Mouse (Mus musculus) limb, embryonic 14.5 days (tissue): ENCODE measurements around the gene Rab6b. TPM values are rescaled to one million over a fixed set of nuclear protein-coding genes. Genes with fewer than 3 reads are reported as not detected.

Experiments used
- ATAC-seq: fragments of 200-750 bp; cut with Nextera tagmentation; 2 replicates; pipeline ENCODE4 v1.8.0; 2017; ENCODE audit warnings: low read depth, moderate number of reproducible peaks, moderate TSS enrichment; ENCODE audit not compliant: low FRiP score
- DNase-seq: peaks from one replicate; pipeline ENCODE4 v3.0.0-alpha.2; 2015; ENCODE audit warnings: low spot score
- H3K27ac ChIP-seq: fragments of 300-500 bp; sonication (generic); replicated peaks from 2 replicates; pipeline ENCODE4 v1.5.1; 2014; ENCODE audit warnings: low read depth, mild to moderate bottlenecking, low read length, moderate library complexity, mixed read lengths
- H3K27me3 ChIP-seq: fragments of 300-500 bp; sonication (generic); 2 replicates; pipeline ENCODE4 v1.6.1; 2014; ENCODE audit warnings: low read length, mixed read lengths; ENCODE audit not compliant: control insufficient read depth, insufficient read depth
- H3K36me3 ChIP-seq: fragments of 300-500 bp; sonication (generic); 2 replicates; pipeline ENCODE4 v1.6.1; 2014; ENCODE audit warnings: mild to moderate bottlenecking, low read length, moderate library complexity, mixed read lengths; ENCODE audit not compliant: control insufficient read depth, insufficient read depth
- H3K4me1 ChIP-seq: fragments of 300-500 bp; sonication (generic); 2 replicates; pipeline ENCODE4 v1.6.1; 2014; ENCODE audit warnings: antibody characterized with exemption, low read length, mixed read lengths; ENCODE audit not compliant: control insufficient read depth, insufficient read depth
- H3K4me2 ChIP-seq: fragments of 300-500 bp; sonication (generic); replicated peaks from 2 replicates; pipeline ENCODE4 v1.6.1; 2014; ENCODE audit warnings: low read depth, mild to moderate bottlenecking, low read length, moderate library complexity; ENCODE audit not compliant: severe bottlenecking
- H3K4me3 ChIP-seq: fragments of 300-500 bp; sonication (generic); replicated peaks from 2 replicates; pipeline ENCODE4 v1.5.1; 2014; ENCODE audit warnings: low read length
- H3K9ac ChIP-seq: fragments of 300-500 bp; sonication (generic); 2 replicates; pipeline ENCODE4 v1.6.1; 2014; ENCODE audit warnings: mild to moderate bottlenecking, low read depth, low read length, moderate library complexity; ENCODE audit not compliant: severe bottlenecking
- H3K9me3 ChIP-seq: fragments of 300-500 bp; sonication (generic); 2 replicates; pipeline ENCODE4 v1.6.1; 2016; ENCODE audit warnings: low read length; ENCODE audit not compliant: control insufficient read depth
- POLR2A ChIP-seq: fragments of 200-500 bp; IDR thresholded peaks from 2 replicates; pipeline ENCODE4 v1.8.0; 2012; ENCODE audit warnings: inconsistent platforms, mild to moderate bottlenecking, moderate library complexity, borderline replicate concordance; ENCODE audit not compliant: insufficient read depth, insufficient read length; ENCODE audit errors: extremely low read depth
- WGBS: fragments of 180-500 bp; shearing (Covaris S2); extraction: QIAGEN DNeasy Blood & Tissue Kit; methylation state at CpG from one replicate; pipeline ENCODE4 v1.1.7; 2014; 5-methylcytosine and 5-hydroxymethylcytosine counted together
- polyA plus RNA-seq, 2 experiments: library from polyadenylated mRNA; depleted of rRNA in 1 of 2; stranded (reverse) in 1 of 2; unstranded in 1 of 2; fragments of >200 nt; fragmentation: Nextera tagmentation in 1 of 2; extraction: Ambion mirVana in 1 of 2; gene quantifications; 2 replicates each; pipeline versions ENCODE4 v1.2.1 to v1.2.3; 2012 to 2014

Gene Rab6b
- polyA plus RNA-seq, 2 experiments, result 4.2 to 8.1 TPM

DNA sequence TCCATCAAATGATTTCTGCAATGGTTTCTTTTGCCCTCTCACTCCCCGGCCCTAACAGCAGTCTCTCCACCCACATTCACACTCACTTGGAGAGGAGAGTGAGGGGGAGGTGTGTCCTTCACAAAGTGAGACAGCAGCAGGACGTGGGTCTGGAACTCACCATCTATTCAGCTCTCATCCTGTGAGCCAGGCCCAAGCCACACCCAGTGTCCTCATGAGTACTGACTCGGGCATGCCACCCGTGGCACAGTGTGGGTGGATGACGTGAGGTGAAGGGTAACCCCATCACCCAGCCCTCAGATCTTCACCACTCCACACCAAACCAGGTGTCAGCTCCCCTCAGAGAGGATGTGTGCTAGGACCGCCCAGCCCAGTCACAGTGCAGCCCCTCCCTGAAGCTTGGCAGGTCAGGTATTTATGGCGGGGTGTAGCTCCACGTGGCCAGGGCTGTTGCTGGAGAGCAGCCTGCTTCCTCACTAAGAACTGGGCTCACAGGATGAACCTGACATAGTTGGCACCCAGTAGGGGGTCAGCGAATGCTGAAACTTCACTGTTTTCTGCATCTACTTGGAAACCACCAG lies 23.0 kb downstream of the Rab6b start:
- H3K27me3 ChIP-seq, result no peaks in the 10 kb centered on the region
- ATAC-seq (no peak), DNase-seq (no peak)
- H3K4me2 ChIP-seq, result no peak overlapping the region
- H3K36me3 ChIP-seq, result no peaks in the 10 kb centered on the region
- no peak overlapping the region for H3K4me3 ChIP-seq
- H3K4me1 ChIP-seq, result peaks cover 3% of the 10 kb centered on the region; the same call in 1 of the 2 replicates
- WGBS, result 41% methylated on average over 9 of the region's 9 CpGs
- no peaks in the 10 kb centered on the region for H3K9me3 ChIP-seq
- no peak for TF ChIP-seq POLR2A
- no peak overlapping the region for H3K9ac ChIP-seq
- H3K27ac ChIP-seq, result no peak overlapping the region

DNA sequence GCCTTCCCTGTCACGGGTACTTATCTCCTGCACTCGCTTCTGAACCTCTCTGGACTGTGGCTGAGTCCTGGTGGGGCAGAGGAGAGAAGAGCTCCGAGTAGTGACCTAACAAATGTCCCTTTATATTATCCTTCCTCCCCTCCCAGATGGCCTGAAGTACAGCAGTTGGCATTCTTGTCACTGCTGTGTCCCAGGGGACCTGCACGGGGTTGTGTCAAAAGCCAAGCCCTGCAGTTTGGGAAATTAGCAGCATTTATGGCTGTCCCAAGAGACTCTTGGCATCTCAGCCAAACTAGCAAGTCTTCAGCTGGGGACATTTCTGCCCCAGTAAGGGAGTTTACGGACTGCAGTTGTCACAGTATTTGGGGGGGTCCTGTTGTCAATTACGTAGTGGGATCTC lies 27.9 kb downstream of the Rab6b start:
- Histone ChIP-seq H3K4me1 (no peaks in the 10 kb centered on the region), H3K27me3 (no peaks in the 10 kb centered on the region), H3K4me2 (no peak overlapping the region), H3K9me3 (no peaks in the 10 kb centered on the region), H3K36me3 (no peaks in the 10 kb centered on the region), H3K9ac (no peak overlapping the region), H3K4me3 (no peak overlapping the region), H3K27ac (no peak overlapping the region)
- ATAC-seq, result no peak
- WGBS, result 55% methylated on average over 6 of the region's 6 CpGs
- DNase-seq, result no peak
- TF ChIP-seq POLR2A, result no peak

DNA sequence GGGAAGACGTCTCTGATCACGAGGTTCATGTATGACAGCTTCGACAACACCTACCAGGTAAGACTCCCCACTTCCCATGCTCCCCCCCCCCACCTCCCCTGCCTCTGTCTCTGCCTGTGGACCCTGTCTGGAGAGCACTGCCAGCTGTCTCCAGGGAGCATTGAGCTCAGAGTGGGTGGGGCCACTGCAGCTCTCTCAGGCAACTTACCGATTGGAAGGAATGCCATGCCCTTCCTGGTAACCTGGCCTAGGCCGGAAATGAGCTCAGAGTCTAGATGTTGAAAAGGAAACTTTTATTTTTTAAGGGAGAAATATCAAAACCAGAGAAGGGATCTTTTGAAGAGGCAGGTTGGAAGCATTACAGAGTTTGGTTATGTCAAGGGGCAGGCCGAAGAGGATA lies 28.8 kb downstream of the Rab6b start:
- no peak for TF ChIP-seq POLR2A
- 79% methylated on average over 6 of the region's 6 CpGs for WGBS
- ATAC-seq, result no peak
- Histone ChIP-seq H3K4me1 (no peaks in the 10 kb centered on the region), H3K4me3 (no peak overlapping the region), H3K27ac (no peak overlapping the region), H3K4me2 (no peak overlapping the region), H3K27me3 (no peaks in the 10 kb centered on the region), H3K9ac (no peak overlapping the region), H3K9me3 (no peaks in the 10 kb centered on the region), H3K36me3 (no peaks in the 10 kb centered on the region)
- no peak for DNase-seq

DNA sequence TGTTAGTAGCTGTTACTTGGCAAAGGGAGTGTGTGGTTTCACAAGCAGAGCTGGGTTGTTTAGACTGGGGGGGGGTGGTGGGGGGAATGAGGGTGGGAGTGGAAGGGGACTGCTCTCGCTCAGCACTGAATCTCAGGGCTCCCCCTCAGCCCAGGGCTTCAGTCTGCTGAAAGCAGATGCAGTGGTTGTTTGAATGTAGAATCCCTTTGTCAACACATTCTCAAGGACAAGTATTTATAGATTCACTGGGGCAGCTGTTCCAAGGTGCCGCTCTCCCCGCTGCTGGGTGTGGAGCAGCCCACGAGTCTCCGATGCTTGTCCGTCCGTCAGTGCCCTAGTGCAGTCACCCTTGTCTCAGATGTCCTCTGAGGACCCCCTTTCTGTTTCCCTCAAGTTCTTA lies 29.7 kb downstream of the Rab6b start:
- Histone ChIP-seq H3K27ac (no peak overlapping the region), H3K4me3 (no peak overlapping the region), H3K36me3 (no peaks in the 10 kb centered on the region), H3K9ac (no peak overlapping the region), H3K4me2 (no peak overlapping the region), H3K4me1 (no peaks in the 10 kb centered on the region), H3K27me3 (no peaks in the 10 kb centered on the region), H3K9me3 (no peaks in the 10 kb centered on the region)
- DNase-seq (no peak), ATAC-seq (no peak)
- TF ChIP-seq POLR2A, result no peak
- 90% methylated on average over 7 of the region's 7 CpGs for WGBS

DNA sequence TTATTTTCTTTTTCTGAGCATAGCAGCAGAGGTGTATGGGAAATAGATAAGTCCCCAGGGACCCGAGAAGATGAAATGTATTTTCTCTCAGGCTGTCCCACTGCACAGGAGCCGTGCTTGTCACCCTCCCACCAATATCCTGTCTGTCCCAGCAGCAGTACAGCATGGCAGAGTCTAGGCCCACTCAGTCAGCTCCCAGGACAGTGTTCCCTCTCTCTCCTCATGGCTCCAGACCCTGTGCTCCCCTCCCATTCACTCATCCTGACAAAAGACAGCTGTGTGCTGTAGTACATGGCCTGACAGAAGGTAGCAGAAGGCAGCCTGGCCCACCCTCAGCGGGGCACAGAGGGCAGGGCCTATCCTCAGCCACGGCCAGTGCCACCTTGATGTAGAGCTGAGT lies 32.3 kb downstream of the Rab6b start:
- no peaks in the 10 kb centered on the region for H3K4me1 ChIP-seq
- no peak for ATAC-seq
- H3K4me2 ChIP-seq, result no peak overlapping the region
- TF ChIP-seq POLR2A, result no peak
- no peaks in the 10 kb centered on the region for H3K36me3 ChIP-seq
- no peak overlapping the region for H3K27ac ChIP-seq
- 67% methylated on average over 4 of the region's 4 CpGs for WGBS
- H3K9ac ChIP-seq, result no peak overlapping the region
- no peak overlapping the region for H3K4me3 ChIP-seq
- no peaks in the 10 kb centered on the region for H3K27me3 ChIP-seq
- no peak for DNase-seq
- H3K9me3 ChIP-seq, result no peaks in the 10 kb centered on the region

DNA sequence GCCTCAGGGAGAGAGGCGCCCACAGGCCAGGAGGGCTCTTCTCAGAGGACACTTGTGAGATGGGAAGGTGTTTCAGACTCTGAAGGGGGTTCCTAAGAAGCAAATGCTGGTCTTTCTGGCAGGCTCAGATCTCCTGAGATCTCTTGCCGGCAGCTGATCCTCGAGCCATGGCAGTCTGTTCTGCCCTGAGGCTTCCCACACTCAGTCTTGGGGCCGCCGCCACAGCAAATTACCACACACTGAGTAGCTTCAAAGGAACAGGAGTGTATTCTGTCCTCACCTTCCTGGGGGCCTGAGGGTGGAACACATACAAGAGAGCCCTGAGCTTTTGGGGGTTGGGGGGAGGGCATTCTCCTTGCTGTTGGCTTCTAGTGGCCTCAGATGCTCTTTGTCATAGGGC lies 33.8 kb downstream of the Rab6b start:
- no peak overlapping the region for H3K4me2 ChIP-seq
- no peaks in the 10 kb centered on the region for H3K9me3 ChIP-seq
- no peak overlapping the region for H3K9ac ChIP-seq
- no peaks in the 10 kb centered on the region for H3K27me3 ChIP-seq
- WGBS, result 22% methylated on average over 5 of the region's 5 CpGs
- no peak for TF ChIP-seq POLR2A
- H3K27ac ChIP-seq, result no peak overlapping the region
- no peak for DNase-seq
- no peak for ATAC-seq
- no peaks in the 10 kb centered on the region for H3K4me1 ChIP-seq
- no peaks in the 10 kb centered on the region for H3K36me3 ChIP-seq
- H3K4me3 ChIP-seq, result no peak overlapping the region
